Mouse (Mus musculus): ENCODE results near the gene Kcnn1.
A peak's percentile ranks its signal among the peaks of the same experiment; 100 is the strongest.
"Not testable (repeated sequence)": the region's sequence is repeated elsewhere in the genome, so short reads cannot be mapped to it uniquely, and the experiment has no call there.

The Kcnn1 gene

DNA sequence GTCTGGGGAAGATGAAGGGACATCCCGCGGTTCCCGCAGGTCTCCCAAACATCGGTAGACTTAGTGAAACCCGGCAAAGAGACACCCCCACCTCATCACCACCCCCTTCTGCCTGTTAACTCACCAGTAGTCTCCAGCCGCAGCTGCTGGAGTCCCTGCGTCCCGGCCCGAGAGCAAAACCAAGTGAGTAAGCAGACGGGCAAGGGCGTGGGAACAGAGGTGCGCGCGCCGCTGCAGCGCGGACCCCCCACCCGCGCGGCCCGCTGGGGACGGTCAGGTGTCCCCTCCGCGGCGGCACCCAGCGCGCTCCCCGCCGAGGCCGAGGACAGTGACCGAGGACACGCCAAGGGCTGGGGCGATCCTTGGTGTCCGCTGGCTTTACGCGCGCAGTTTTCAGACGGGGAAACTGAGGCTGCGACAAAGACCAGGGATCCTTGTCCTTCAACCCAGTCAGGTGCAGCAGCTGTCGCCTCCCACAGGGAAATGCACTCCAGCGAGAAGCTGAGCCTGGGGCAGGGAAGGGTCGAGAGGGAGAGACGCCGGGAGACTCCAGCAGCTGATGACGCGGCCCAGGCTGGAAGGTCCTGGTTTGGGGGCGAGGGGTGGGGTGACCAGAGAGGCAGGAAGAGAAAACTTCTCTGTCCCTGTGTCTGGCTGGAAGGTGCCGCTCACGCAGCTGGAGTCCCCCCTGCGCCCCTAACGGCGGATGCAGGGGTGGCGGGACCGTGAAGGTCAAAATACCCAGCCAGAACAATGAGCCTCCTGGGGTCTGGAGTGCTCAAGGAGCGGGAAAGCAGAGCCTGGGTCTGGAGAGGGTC is at the start of gene Kcnn1:
Gene Kcnn1, minus strand, starts transcription at position 435 of the 818 bp plus-strand sequence.
- peak; percentile 21 for DNase-seq

DNA sequence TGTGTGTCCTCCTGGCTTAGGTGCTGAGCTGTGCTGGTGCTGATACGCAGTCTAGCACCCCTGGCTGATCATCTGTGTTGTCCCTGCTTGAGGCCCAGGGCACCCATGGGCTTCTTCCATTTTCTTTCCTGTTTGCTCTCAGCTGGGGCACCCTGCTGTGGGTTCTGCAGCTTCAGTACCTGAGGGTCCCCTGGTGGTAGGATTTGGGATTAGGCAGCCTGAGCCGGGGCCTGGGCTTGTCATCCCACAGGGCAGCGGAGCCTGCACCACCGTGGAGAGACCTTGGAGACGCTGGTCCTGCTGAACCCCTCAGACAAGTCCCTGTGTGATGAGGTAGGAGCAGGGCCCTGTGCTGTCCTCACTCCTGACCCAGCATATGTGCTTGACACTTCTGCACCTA is 48.5 kb upstream of the Kcnn1 start:
- no peak for DNase-seq

DNA sequence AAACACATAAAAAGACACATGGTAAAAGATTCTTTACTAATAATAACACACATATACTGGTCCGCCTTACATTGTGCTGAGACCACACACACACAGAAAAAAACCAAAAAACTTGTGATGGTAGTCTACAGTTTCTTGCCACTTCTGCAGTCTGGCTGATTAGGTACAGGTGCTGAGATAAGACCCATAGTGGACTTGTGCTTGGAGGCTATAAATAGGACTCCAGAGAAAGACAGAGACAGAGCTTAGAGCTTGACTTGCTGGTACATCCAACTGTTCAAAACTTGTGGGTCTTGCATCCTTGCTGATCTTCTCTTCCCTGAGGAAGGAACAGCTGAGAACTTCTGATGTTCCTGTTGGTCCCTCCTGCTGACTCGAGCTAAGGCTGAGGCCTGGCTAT is 44.5 kb upstream of the Kcnn1 start:
- no peak for DNase-seq

DNA sequence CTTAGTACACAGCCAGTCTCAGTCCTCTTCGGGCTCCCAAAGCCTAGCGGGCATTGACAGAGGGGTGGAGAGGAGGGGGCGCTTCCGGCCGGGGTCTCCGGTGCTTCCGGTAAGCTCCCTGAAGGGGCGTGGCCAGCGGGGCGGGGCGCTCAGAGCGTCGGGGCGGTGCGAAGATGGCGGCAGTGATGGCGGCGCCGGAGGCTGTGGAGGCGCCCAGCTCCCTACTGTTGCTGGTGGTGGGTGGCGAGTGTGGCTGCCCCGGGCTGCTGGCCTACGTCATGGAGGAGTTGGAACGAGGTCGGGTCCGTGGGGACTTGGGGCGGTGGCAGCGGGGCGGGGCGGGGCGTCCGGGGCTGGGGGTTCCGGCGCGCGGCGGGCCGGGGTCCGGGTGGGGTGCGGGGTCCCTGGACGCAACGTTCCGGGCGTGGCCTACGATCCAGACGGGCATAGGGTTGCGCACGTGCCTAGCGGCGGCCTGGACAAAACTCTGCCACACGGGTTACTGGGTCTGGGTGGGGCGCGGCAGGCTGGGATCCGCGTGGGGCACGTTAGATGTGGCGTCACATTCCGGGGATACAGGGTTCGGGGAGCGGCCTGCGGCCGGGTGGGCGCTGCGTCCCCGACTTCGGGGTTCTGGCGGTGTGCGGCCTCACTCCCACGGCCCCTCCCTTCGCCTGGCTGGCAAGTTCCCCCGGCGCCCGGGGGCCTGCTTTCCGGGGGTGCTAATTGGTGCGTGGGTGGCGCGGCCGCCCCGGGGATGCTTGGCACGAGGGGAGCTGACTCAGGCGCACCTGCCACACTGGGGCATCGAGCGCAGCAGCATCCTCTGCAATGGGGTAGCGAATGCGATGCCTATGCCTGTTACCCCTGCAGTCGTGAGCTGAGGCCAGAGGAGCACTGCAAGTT is 43.0 kb upstream of the Kcnn1 start, which contains the start of gene Map1s:
Gene Map1s, plus strand, starts transcription at position 102 of the 906 bp plus-strand sequence.
- peak; percentile 81 for DNase-seq

DNA sequence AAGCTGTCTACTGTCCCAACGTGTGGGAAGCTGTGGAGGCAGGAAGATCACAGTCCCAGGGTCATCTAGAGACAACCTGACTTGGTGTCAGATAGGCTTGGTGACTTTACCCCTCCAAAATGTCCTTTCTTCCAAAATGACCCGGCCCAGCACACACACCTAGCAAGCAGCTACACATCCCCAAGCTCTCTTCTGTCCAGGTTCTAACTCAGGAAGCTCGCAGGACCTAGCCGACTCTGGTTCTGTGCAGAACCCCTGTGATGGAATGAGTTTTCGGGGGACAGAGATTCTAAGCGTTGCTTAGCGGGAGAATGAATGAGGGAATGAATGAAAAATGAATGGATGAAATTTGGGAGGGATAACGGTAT is 42.4 kb upstream of the Kcnn1 start:
- no peak for DNase-seq

DNA sequence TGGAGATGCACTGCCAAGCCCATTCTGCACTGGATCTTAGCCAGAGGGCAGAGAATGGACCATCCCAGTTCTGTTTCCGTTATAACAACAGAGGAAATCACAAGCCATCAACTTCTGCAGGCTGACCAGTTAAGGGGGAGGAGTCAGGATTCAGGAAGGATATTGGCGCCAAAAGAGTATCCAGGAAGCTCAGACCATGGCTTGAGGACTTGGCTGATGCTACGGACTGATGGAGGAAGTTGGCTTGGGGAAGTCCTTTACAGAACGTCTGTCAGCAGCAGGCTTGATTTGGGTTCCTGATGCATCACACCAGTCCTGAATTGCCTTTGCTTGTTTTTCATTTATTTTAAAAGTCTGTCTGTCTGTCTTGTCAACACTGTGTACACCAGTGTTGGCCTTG is 41.5 kb upstream of the Kcnn1 start:
- DNase-seq: no peak

DNA sequence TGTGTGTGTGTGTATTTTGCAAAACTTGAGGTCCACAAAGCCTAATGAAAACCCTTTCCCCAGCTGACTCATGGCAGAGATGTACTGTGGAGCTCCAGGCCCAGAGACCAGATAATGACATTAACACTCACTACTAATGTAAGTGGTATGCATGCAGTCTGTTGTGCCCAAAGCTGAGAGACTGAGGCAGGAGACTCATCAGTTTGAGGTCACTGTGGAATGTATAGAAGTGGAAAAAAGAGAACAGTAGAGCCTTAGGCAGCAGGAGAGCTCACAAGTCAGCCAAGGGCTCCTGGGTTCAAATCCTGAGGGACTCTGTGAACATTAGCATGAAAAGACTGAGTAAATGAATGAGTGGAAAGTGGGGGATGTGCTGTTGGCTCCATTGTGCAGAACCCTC is 40.5 kb upstream of the Kcnn1 start:
- no peak for DNase-seq

DNA sequence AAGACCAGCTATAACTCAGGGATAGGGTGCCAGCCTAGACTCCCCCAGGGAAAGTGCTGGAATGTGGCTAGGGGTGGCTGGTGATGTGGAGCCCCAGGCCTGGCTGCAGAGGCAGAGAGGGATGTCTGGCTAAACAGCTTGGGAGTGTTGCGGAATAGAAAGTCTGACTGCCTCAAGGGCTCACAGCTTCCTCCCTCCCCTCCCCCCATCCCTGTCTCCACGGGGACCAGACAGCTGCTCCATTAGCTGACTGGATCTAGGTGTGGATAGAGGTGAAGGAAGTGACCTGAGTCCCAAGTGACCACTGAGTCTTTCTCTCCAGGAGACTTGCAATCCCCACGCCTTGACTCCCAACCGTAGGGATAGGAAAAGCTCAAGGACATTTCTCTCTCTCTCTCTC is 40.1 kb upstream of the Kcnn1 start:
- no peak for DNase-seq

DNA sequence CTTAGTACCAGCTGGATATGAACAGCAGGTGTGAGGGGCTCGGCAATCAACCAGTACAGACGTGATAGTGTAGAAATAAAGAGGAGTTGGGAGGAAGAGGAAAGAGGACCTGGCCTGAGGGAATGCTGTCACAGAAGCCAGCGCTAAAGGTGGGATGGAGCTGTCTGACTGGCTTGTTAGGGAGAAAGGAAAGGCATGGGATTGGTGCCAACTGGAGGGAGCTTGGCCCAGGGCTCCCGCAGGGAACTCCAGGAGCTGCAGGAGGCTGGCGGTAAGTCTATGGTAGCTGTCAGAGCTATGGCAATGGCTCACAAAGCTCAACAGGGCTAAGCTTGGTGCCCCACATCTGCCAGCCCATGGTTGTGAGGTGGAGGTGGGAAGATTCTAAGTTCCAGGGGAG is 39.2 kb upstream of the Kcnn1 start:
- no peak for DNase-seq

DNA sequence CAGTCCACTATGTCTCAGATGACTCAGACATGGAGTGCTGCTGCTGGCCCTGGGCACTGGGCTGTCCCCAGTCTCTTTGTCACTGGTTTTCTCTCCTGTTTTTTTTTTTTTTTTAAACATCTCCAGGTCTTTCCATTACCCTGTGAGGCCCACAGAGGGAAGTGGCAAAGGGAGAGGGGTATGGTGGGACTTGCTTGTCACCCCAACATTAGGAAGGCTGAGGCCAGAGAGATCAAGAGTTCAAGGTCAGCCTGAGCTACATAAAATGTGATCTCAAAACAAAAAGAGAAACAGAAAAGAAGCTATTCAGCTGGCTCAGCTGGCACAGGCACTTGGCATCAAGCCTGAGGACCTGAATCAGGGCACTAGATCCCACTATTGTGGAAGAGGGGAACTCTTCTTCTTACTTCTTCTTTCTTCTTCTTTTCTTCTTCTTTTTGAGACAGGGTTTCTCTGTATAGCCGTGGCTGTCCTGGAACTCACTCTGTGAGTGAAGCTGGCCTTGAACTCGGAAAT is 37.9 kb upstream of the Kcnn1 start:
- DNase-seq: no peak

DNA sequence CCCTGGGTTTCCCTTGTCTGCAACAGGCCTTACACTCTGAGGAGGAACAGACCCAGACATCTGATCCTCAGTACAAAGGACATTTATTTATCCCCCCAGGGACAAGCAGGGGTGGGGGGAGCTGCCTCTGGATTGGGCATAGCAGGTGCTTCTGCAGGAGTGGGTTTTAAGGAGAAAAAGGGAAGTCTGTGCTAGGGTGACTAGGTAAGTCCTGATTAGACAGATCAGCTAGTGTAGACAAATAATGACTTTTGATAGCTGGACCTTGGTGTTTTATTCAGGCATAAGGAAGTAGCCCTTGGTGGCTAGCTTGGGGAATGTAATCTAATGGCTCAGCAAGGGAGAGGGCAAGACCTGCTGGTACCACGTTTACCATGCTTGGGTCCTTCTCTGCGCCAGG is 36.2 kb upstream of the Kcnn1 start:
- DNase-seq: no peak

DNA sequence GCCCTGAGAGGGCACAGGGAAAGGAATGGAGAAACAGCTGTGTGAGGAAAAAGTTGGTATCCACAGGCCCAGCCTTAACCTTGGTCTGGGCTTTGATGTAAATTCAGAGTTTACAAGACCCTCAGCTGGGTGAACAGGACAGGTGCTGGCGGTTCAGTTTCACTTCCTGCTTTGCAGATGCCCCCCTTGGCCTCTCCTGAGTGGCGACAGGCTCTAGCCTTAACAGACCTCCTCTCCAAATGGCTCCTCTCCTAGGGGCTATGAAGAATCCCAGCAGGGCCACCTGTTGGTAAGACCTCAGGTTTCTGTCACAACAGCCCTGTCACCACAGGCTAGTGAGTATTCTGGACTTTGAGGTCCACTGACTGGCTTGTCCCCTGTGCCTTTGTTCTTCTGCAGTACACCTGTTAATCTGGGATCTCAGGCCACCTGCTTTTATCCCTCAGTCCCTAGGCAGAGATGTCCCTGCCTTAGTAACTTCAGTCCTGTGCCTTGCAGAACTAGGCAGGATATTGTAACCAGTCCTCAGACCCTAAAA is 35.7 kb upstream of the Kcnn1 start:
- no peak for DNase-seq

DNA sequence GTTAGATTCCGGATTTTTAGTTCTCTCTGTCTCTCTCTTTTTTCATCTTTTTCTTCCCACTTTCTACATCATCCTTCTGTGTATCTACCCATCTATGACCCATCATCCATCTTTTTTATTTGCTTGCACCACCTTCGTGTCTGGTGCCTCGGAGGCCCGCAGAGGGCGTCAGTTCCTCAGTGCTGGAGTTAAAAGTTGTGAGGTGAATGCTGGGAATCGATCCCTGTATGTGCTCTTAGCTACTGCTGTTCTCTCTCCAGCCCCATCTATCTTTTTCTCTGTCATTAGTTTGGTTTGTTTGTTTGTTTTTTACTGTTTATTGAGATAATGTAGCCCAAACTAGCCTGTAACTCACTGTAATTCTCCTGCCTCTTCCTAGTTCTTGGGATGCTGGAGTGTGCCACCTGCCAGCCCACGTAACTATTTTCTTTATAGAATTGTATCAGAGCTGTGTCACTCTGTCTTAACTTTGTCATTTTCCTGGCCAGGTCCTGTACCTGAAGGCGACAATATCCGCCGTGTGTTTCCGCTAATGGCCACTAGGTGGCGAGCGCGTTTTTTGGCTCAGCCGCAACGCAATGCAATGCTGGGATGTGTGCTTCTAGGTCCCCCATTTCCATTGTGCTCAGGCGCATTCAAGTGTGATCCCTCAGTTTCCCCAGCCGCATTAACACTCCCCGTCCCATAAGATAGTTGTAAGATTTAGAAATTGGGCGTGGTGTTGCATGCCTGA is 34.8 kb upstream of the Kcnn1 start:
- peak; percentile 86 for DNase-seq

DNA sequence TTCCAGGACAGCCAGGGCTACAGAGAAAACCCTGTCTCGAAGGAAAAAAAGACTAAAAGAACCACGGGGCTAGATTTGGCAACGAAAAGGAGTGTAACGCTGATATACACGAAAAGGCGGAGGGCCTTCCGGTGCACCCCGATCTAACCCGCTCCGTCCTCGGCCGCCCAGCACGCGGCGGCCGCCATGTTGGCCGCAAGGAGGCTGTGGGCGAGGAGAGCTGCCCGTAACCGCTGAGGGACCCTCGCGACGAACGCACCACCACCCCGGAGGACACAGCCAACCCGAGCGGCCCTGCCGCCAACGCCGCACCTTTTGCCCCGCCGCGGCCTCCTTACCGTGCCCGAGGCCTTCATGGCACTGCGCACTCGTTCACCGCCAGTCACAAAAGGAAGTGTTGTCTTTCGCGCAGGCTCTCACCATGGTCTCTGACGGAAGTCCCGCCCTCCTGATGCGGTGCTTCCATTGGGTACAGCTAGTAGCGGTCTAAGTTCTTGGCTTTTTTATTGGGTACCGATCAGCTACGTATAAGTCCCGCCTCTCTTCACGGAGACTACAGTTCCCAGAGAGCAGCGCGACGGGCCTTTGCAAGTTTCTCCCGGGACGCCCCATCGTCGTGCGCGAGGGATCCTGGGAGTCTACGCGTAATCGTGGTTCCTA is 34.1 kb upstream of the Kcnn1 start, which contains the start of gene Rpl18a:
Gene Rpl18a, minus strand, starts transcription at position 392 of the 660 bp plus-strand sequence.
- peak; percentile 93 for DNase-seq

DNA sequence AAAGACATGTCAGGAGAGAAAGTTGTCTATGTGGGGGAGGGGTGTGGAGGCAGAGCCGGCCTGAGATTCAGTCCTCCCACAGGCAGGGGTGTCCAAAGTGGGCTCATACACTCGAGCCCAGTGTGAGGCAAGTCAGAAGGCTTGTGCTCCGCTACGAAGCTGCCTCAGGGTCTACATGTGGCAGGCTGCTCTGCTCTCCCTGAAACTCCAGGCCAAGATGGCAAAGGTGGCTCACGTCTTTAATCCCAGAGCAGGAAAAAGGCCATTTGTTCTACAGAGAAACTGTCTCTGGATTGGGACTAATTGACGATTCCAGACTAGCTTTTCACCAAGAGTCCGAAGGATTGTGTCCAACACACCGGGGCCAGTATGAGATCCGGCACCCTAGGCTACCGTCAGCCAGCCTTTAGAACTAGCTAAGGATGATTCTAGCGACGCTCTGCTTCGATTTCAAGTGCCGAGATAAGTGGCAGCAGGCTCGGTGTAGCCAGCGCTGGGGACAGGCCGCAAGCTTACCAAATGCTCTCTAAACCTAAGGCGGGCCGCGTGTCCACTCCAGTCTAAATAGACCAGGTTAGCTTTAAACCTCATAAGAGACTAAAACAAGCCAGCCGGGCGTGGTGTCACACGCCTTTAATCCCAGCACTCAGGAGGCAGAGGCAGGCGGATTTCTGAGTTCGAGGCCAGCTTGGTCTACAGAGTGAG is 33.4 kb upstream of the Kcnn1 start:
- DNase-seq: no peak

DNA sequence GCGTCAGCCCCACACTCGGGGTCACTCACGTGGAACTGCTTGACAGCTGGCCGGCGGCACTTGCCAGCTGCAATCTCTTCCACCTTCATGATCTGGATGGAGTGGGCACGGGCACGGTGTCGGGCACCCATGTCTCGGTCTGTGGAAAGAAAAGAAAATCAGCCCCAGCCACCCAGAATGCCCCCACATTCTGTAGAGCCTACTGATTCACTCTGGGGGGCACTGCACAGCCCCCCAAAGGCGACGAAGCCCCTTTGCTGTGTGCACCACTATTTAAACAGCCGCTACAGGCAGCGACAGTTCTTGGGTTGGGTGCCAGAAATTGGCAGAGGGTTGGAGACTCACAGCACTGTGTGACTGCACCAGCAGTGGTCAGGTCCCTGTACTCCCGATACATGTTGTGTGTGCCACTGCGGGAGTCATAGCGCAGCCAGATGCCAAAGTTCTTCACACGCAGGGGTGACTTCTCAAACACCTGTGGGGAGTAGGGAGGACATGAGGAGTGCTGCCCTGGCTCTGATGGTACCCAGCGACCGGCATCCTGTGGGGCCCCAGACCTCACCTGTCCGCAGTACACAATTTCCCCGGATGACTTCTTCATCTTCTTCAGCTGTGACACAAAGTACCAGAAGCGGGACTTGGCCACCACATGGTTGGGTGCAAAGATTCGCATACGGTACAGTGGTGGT is 32.7 kb upstream of the Kcnn1 start:
- not testable (repeated sequence) for DNase-seq

DNA sequence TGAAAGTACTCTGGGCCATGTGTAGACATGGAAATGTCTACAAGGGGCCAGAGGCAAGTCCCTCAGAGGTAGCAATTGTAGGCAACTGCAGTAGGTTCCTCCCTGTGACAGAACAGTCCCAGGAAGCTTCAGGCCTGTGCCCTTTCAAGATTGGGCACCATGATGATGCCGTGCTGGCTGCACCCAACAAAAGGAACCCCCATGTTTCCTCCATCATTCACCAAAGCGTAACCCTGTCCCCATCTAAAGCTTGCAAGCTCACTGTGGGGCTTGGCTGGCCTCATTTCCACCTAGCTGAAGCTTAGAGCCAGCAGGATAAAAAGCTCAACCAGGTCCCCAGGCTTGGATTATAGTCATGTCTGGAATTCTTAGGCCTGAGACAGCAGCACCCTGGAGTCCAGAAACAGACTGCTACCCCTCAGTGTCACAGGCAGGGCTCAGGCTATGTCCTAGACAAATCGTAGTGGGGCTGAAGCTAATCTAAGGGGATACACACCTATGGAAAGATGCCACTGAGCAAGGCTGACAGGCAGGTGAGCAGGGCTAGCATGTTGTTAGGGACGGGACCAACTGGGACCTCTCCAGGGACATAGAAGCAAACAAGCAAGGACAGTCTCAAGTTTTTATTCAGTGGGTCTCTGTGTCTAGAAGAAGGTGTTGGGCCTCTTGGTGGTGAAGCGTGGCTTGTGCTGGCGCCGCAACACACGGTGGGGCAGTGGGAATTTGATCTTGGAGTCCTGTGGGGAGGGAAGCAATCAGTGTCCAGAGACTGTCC is 31.9 kb upstream of the Kcnn1 start:
- no peak for DNase-seq

DNA sequence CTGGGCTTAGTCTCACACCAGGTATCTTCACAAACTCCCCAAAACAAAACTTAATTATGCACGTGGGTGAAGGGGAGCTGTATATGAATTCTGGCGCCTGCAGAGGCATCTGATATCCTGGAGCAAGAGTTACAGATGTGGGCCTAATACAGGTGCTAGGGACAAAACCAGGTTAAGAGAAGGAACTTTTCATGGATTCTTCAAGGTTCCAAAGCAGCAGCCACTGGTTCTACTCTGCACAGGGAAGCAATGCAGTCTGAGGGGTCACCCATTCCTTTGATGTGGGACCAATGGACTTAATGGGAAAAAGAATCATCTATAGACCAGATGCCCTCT is 31.3 kb upstream of the Kcnn1 start:
- DNase-seq: no peak

DNA sequence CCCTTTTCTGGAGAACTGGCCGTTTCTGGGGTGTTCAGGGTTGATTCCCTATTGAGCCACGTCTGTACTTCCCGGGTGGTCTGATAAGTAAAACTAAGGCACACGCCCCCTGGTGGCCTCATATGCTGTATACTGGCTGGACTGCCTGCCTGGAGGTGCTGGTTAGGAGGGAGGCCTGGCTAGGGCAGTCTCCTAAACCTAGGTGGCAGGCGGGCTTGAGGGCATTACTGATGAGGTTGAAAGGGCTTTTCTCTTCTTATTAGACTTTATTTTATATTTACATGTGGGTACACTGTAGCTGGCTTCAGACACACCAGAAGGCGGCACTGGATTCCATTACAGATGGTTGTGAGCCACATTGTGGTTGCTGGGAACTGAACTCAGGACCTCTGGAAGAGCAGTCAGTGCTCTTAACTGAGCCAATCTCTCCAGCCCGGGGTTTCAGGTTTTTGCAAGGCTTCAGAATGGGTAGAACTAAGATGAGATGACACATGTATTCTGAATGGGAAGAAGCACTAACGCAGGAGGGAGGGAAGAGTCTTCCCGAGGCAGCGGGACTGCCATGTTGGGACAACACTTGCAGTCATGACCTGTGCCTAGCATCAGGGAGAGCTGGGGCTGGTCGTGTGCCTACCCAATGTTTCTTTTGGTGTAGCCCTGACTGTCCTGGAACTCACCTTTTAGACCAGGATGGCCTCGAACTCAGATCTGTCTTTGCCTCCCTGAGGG is 30.8 kb upstream of the Kcnn1 start:
- DNase-seq: no peak

Measured in cerebellum, adult 11 months (tissue).